Mouse (Mus musculus) lung, embryonic 14.5 days (tissue): ENCODE results near the gene Nans. TPM values are rescaled to one million over a fixed set of nuclear protein-coding genes. Genes with fewer than 3 reads are reported as not detected.
A peak's percentile ranks its signal among the peaks of the same experiment; 100 is the strongest.

ENCODE experiments used
- ATAC-seq: fragments of 200-750 bp; cut with Nextera tagmentation; 2 replicates; pipeline ENCODE4 v1.8.0; 2017; ENCODE audit warnings: mild to moderate bottlenecking, moderate TSS enrichment, moderate library complexity; ENCODE audit not compliant: insufficient read depth
- DNase-seq: peaks from one replicate; pipeline ENCODE4 v3.0.0-alpha.2; 2015
- H3K27ac ChIP-seq: fragments of 300-500 bp; sonication (generic); 2 replicates; pipeline ENCODE4 v1.5.1; 2014; ENCODE audit warnings: low read depth, mild to moderate bottlenecking, moderate library complexity
- H3K27me3 ChIP-seq: fragments of 300-500 bp; sonication (generic); 2 replicates; pipeline ENCODE4 v1.6.1; 2014; ENCODE audit warnings: low read length, control low read depth; ENCODE audit not compliant: insufficient read depth
- H3K36me3 ChIP-seq: fragments of 300-500 bp; sonication (generic); 2 replicates; pipeline ENCODE4 v1.6.1; 2014; ENCODE audit warnings: control low read depth; ENCODE audit not compliant: insufficient read depth
- H3K4me1 ChIP-seq: fragments of 300-500 bp; sonication (generic); 2 replicates; pipeline ENCODE4 v1.6.1; 2014; ENCODE audit warnings: antibody characterized with exemption, control low read depth; ENCODE audit not compliant: insufficient read depth
- H3K4me2 ChIP-seq: fragments of 300-500 bp; sonication (generic); 2 replicates; pipeline ENCODE4 v1.6.1; 2014; ENCODE audit warnings: mild to moderate bottlenecking
- H3K4me3 ChIP-seq: fragments of 300-500 bp; sonication (generic); 2 replicates; pipeline ENCODE4 v1.5.1; 2014; ENCODE audit warnings: low read depth, low read length
- H3K9ac ChIP-seq: fragments of 300-500 bp; sonication (generic); 2 replicates; pipeline ENCODE4 v1.6.1; 2014
- H3K9me3 ChIP-seq: fragments of 300-500 bp; sonication (generic); 2 replicates; pipeline ENCODE4 v1.6.1; 2016; ENCODE audit warnings: low read depth, low read length, control low read depth
- CTCF ChIP-seq: IDR thresholded peaks from 2 replicates; pipeline ENCODE4 v1.5.1; 2016; ENCODE audit warnings: antibody characterized with exemption, low read depth
- WGBS: fragments of 180-500 bp; shearing (Covaris S2); extraction: QIAGEN DNeasy Blood & Tissue Kit; methylation state at CpG from one replicate; pipeline ENCODE4 v1.1.7; 2014; 5-methylcytosine and 5-hydroxymethylcytosine counted together
- polyA plus RNA-seq: library from polyadenylated mRNA; unstranded; fragments of >200 nt; fragmentation: Nextera tagmentation; extraction: Ambion mirVana; gene quantifications from 2 replicates; pipeline ENCODE4 v1.2.1, GENCODE M21; 2014

The Nans gene
- 75.8 and 77.9 TPM in 2 replicates for polyA plus RNA-seq

GRCm38 (mm10) chr4:46489028-46489925 lies at the start of gene Nans:
Nans (plus strand) TSS chr4:46489248.
- no peak for TF ChIP-seq CTCF
- H3K4me1 ChIP-seq: no peaks in the 10 kb centered on the region
- H3K27ac ChIP-seq: peak within 1 kb of the TSS; percentile 78
- H3K9me3 ChIP-seq: no peaks in the 10 kb centered on the region
- peak within 1 kb of the TSS; percentile 70 for H3K4me2 ChIP-seq
- peak within 1 kb of the TSS; percentile 87 for H3K4me3 ChIP-seq
- peak; percentile 97 for DNase-seq
- no peaks in the 10 kb centered on the region for H3K27me3 ChIP-seq
- ATAC-seq: peak; percentile 98
- peaks cover 18% of the 10 kb centered on the region for H3K36me3 ChIP-seq
- peak within 1 kb of the TSS; percentile 82 for H3K9ac ChIP-seq
- WGBS: under 1% methylated on average over 57 of the region's 58 CpGs

- Histone ChIP-seq H3K27ac (no peak overlapping the region), H3K36me3 (no peaks in the 10 kb centered on the region), H3K9ac (no peak overlapping the region), H3K4me2 (no peak overlapping the region), H3K4me3 (no peak overlapping the region), H3K27me3 (no peaks in the 10 kb centered on the region), H3K4me1 (no peaks in the 10 kb centered on the region), H3K9me3 (no peaks in the 10 kb centered on the region)
- ATAC-seq: no peak
- 71% methylated on average over 4 of the region's 4 CpGs for WGBS
- no peak for TF ChIP-seq CTCF
- no peak for DNase-seq
Measured at GRCm38 (mm10) chr4:46442501-46442900, 46.5 kb upstream of the Nans start.

GRCm38 (mm10) chr4:46445237-46445945 lies 43.7 kb upstream of the Nans start:
- H3K27ac ChIP-seq: no peak overlapping the region
- no peaks in the 10 kb centered on the region for H3K9me3 ChIP-seq
- DNase-seq: no peak
- H3K36me3 ChIP-seq: no peaks in the 10 kb centered on the region
- H3K9ac ChIP-seq: no peak overlapping the region
- no peaks in the 10 kb centered on the region for H3K27me3 ChIP-seq
- H3K4me2 ChIP-seq: no peak overlapping the region
- H3K4me3 ChIP-seq: no peak overlapping the region
- WGBS: 30% methylated on average over 9 of the region's 9 CpGs
- no peak for ATAC-seq
- no peak for TF ChIP-seq CTCF
- no peaks in the 10 kb centered on the region for H3K4me1 ChIP-seq

- H3K4me2 ChIP-seq: no peak overlapping the region
- H3K27me3 ChIP-seq: no peaks in the 10 kb centered on the region
- no peaks in the 10 kb centered on the region for H3K9me3 ChIP-seq
- no peaks in the 10 kb centered on the region for H3K36me3 ChIP-seq
- H3K9ac ChIP-seq: no peak overlapping the region
- no peak overlapping the region for H3K27ac ChIP-seq
- no peaks in the 10 kb centered on the region for H3K4me1 ChIP-seq
- no peak for ATAC-seq
- 55% methylated on average over 1 of the region's 1 CpGs for WGBS
- no peak for TF ChIP-seq CTCF
- no peak overlapping the region for H3K4me3 ChIP-seq
- DNase-seq: no peak
Measured at GRCm38 (mm10) chr4:46447461-46447860, 41.6 kb upstream of the Nans start.

GRCm38 (mm10) chr4:46448886-46449285 lies 40.2 kb upstream of the Nans start:
- TF ChIP-seq CTCF: no peak
- Histone ChIP-seq H3K4me3 (no peak overlapping the region), H3K9ac (no peak overlapping the region), H3K36me3 (no peaks in the 10 kb centered on the region), H3K27me3 (no peaks in the 10 kb centered on the region), H3K4me1 (peaks cover 9% of the 10 kb centered on the region; the same call in 1 of the 2 replicates), H3K27ac (no peak overlapping the region), H3K9me3 (no peaks in the 10 kb centered on the region), H3K4me2 (no peak overlapping the region)
- no peak for DNase-seq
- WGBS: 58% methylated on average over 6 of the region's 6 CpGs
- no peak for ATAC-seq

- no peak for TF ChIP-seq CTCF
- Histone ChIP-seq H3K4me2 (peak overlapping the region; percentile 82), H3K9ac (peak overlapping the region; percentile 100), H3K4me1 (peaks cover 16% of the 10 kb centered on the region), H3K9me3 (no peaks in the 10 kb centered on the region), H3K27me3 (no peaks in the 10 kb centered on the region), H3K27ac (peak overlapping the region; percentile 100), H3K4me3 (peak overlapping the region; percentile 90), H3K36me3 (0 out of 2 replicates have a peak, but pooled peaks cover under 1% of the 10 kb centered on the region)
- whole genome bisulfite sequencing: 26% methylated on average over 7 of the region's 7 CpGs
- ATAC-seq (no peak), DNase-seq (no peak)
Measured at GRCm38 (mm10) chr4:46450020-46450518, 39.0 kb upstream of the Nans start.
